Mouse (Mus musculus): Measurements from ENCODE around the gene Dpy19l1. TPM values are rescaled to one million over a fixed set of nuclear protein-coding genes. Genes with fewer than 3 reads are reported as not detected.
A peak's percentile ranks its signal among the peaks of the same experiment; 100 is the strongest.

Gene Dpy19l1
- 14.7 and 15.8 TPM in 2 replicates for polyA plus RNA-seq (2014; fragmentation: Nextera tagmentation; extraction: Ambion mirVana)

- under 1% methylated on average over 94 of the region's 99 CpGs for WGBS (ENCODE audit: insufficient replicate concordance)
- Histone ChIP-seq H3K4me2 (peak within 1 kb of the TSS; percentile 79), H3K4me3 (ENCODE audit: low read depth, low read length) (peak within 1 kb of the TSS; percentile 82), H3K9me3 (replicated peaks; ENCODE audit: control insufficient read depth, low read length) (no peaks in the 10 kb centered on the region), H3K4me1 (ENCODE audit: control insufficient read depth, insufficient read depth, low read length) (peaks cover 9% of the 10 kb centered on the region), H3K36me3 (ENCODE audit: control insufficient read depth, insufficient read depth, low read length) (no peaks in the 10 kb centered on the region), H3K9ac (ENCODE audit: low read depth, low read length) (peak within 1 kb of the TSS; percentile 86), H3K27me3 (ENCODE audit: control insufficient read depth, insufficient read depth, low read length) (no peaks in the 10 kb centered on the region), H3K27ac (ENCODE audit: low read depth, low read length) (peak within 1 kb of the TSS; percentile 91)
- peak; percentile 98 for ATAC-seq (replicated peaks; ENCODE audit: insufficient number of reproducible peaks, low FRiP score, low TSS enrichment)
Observed at GRCm38 (mm10) chr9:24503067-24503857, at the start of gene Dpy19l1. TSS of gene Dpy19l1 (minus strand) at chr9:24503140.

DNA sequence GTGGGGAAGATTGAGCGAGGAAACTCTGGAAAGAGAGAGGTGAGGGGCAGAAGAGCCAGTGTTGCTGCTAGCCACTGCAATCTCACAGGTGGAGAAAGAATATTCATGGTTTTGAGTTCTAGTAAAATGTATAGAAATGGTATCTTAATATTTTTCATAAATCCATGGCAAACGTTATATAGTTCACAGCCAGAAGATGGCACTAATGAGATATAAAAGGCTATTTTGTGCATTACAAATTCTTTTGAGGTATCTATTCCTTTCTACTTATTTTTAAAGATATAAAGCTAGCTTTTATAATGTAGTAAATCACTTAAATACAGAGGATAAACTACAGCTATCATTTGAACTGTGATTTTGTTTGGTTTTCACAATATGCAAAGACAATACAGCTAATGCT, 35.2 kb upstream of the Dpy19l1 start:
- H3K4me3 ChIP-seq (ENCODE audit: low read depth, low read length), result no peak overlapping the region
- H3K27ac ChIP-seq (ENCODE audit: low read depth, low read length), result no peak overlapping the region
- no peak overlapping the region for H3K9ac ChIP-seq (ENCODE audit: low read depth, low read length)
- no peaks in the 10 kb centered on the region for H3K36me3 ChIP-seq (ENCODE audit: control insufficient read depth, insufficient read depth, low read length)
- WGBS (ENCODE audit: insufficient replicate concordance), result 39% methylated on average over 2 of the region's 2 CpGs
- no peaks in the 10 kb centered on the region for H3K9me3 ChIP-seq (replicated peaks; ENCODE audit: control insufficient read depth, low read length)
- no peak overlapping the region for H3K4me2 ChIP-seq
- H3K27me3 ChIP-seq (ENCODE audit: control insufficient read depth, insufficient read depth, low read length), result no peaks in the 10 kb centered on the region
- no peak for ATAC-seq (replicated peaks; ENCODE audit: insufficient number of reproducible peaks, low FRiP score, low TSS enrichment)
- no peaks in the 10 kb centered on the region for H3K4me1 ChIP-seq (ENCODE audit: control insufficient read depth, insufficient read depth, low read length)

GRCm38 (mm10) chr9:24516575-24517139, 13.7 kb upstream of the Dpy19l1 start:
- Histone ChIP-seq H3K9ac (ENCODE audit: low read depth, low read length) (no peak overlapping the region), H3K4me2 (no peak overlapping the region), H3K27ac (ENCODE audit: low read depth, low read length) (no peak overlapping the region), H3K4me1 (ENCODE audit: control insufficient read depth, insufficient read depth, low read length) (no peaks in the 10 kb centered on the region), H3K9me3 (replicated peaks; ENCODE audit: control insufficient read depth, low read length) (no peaks in the 10 kb centered on the region), H3K4me3 (ENCODE audit: low read depth, low read length) (no peak overlapping the region), H3K27me3 (ENCODE audit: control insufficient read depth, insufficient read depth, low read length) (no peaks in the 10 kb centered on the region), H3K36me3 (ENCODE audit: control insufficient read depth, insufficient read depth, low read length) (no peaks in the 10 kb centered on the region)
- WGBS (ENCODE audit: insufficient replicate concordance), result 57% methylated on average over 10 of the region's 10 CpGs
- ATAC-seq (replicated peaks; ENCODE audit: insufficient number of reproducible peaks, low FRiP score, low TSS enrichment), result no peak

DNA sequence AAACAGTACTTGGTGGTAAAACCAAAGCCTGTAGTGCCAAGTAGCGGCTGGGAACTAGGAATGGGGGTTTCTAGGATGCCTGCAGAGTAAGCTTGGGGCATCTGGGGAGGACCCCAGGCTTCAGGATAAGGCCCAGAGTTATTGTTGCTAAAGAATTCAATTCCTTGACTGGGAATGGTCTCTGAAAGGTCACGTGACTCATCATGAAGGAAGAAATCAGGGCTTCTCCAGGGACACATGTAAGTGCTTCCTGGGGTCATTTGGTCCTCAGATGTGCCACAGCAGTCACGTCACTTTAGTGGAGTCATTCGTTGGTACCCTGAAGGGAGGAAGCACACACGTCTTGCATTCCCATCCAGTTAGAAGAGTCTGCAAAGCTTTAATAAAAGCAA, 11.1 kb upstream of the Dpy19l1 start:
- no peaks in the 10 kb centered on the region for H3K4me1 ChIP-seq (ENCODE audit: control insufficient read depth, insufficient read depth, low read length)
- WGBS (ENCODE audit: insufficient replicate concordance), result 72% methylated on average over 5 of the region's 5 CpGs
- H3K9ac ChIP-seq (ENCODE audit: low read depth, low read length), result no peak overlapping the region
- H3K27me3 ChIP-seq (ENCODE audit: control insufficient read depth, insufficient read depth, low read length), result no peaks in the 10 kb centered on the region
- ATAC-seq (replicated peaks; ENCODE audit: insufficient number of reproducible peaks, low FRiP score, low TSS enrichment), result no peak
- H3K36me3 ChIP-seq (ENCODE audit: control insufficient read depth, insufficient read depth, low read length), result no peaks in the 10 kb centered on the region
- H3K4me2 ChIP-seq, result no peak overlapping the region
- no peaks in the 10 kb centered on the region for H3K9me3 ChIP-seq (replicated peaks; ENCODE audit: control insufficient read depth, low read length)
- H3K27ac ChIP-seq (ENCODE audit: low read depth, low read length), result no peak overlapping the region
- H3K4me3 ChIP-seq (ENCODE audit: low read depth, low read length), result no peak overlapping the region

- 78% methylated on average over 9 of the region's 9 CpGs for WGBS (ENCODE audit: insufficient replicate concordance)
- no peak for ATAC-seq (replicated peaks; ENCODE audit: insufficient number of reproducible peaks, low FRiP score, low TSS enrichment)
- Histone ChIP-seq H3K36me3 (ENCODE audit: control insufficient read depth, insufficient read depth, low read length) (no peaks in the 10 kb centered on the region), H3K4me2 (no peak overlapping the region), H3K27ac (ENCODE audit: low read depth, low read length) (no peak overlapping the region), H3K4me3 (ENCODE audit: low read depth, low read length) (no peak overlapping the region), H3K27me3 (ENCODE audit: control insufficient read depth, insufficient read depth, low read length) (no peaks in the 10 kb centered on the region), H3K9ac (ENCODE audit: low read depth, low read length) (no peak overlapping the region), H3K9me3 (replicated peaks; ENCODE audit: control insufficient read depth, low read length) (no peaks in the 10 kb centered on the region), H3K4me1 (ENCODE audit: control insufficient read depth, insufficient read depth, low read length) (no peaks in the 10 kb centered on the region)
Observed at GRCm38 (mm10) chr9:24513290-24514077, 10.5 kb upstream of the Dpy19l1 start.

DNA sequence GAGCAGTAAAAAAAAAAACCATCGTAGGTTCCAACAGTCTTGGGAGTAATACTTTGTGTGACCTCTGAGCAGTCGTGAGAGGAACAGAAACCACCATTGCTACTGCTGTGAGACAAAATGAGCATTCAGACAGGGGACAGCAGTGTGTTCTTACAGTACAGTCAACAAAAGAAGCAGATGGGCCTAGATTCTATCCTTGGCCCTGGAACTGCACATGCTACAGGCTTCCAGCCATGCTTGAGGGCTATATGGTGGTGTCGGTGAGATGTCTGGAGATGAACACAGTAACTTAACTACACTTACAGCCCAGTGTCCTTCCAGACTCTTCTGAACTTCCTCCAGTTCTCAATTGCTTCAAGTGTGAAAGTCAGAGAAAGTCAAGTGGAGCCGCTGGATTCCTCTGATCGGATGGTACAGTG, 9.2 kb upstream of the Dpy19l1 start:
- 89% methylated on average over 5 of the region's 5 CpGs for WGBS (ENCODE audit: insufficient replicate concordance)
- H3K36me3 ChIP-seq (ENCODE audit: control insufficient read depth, insufficient read depth, low read length), result no peaks in the 10 kb centered on the region
- no peak for ATAC-seq (replicated peaks; ENCODE audit: insufficient number of reproducible peaks, low FRiP score, low TSS enrichment)

GRCm38 (mm10) chr9:24511371-24512120, 8.6 kb upstream of the Dpy19l1 start:
- Histone ChIP-seq H3K4me1 (ENCODE audit: control insufficient read depth, insufficient read depth, low read length) (no peaks in the 10 kb centered on the region), H3K27ac (ENCODE audit: low read depth, low read length) (no peak overlapping the region), H3K9me3 (replicated peaks; ENCODE audit: control insufficient read depth, low read length) (no peaks in the 10 kb centered on the region), H3K4me3 (ENCODE audit: low read depth, low read length) (no peak overlapping the region), H3K27me3 (ENCODE audit: control insufficient read depth, insufficient read depth, low read length) (no peaks in the 10 kb centered on the region), H3K9ac (ENCODE audit: low read depth, low read length) (no peak overlapping the region), H3K4me2 (no peak overlapping the region), H3K36me3 (ENCODE audit: control insufficient read depth, insufficient read depth, low read length) (no peaks in the 10 kb centered on the region)
- ATAC-seq (replicated peaks; ENCODE audit: insufficient number of reproducible peaks, low FRiP score, low TSS enrichment), result no peak
- WGBS (ENCODE audit: insufficient replicate concordance), result 81% methylated on average over 4 of the region's 4 CpGs

More for the DNA sequence above, 9.2 kb upstream of the Dpy19l1 start:
- Histone ChIP-seq H3K27me3 (ENCODE audit: control insufficient read depth, insufficient read depth, low read length) (no peaks in the 10 kb centered on the region), H3K4me2 (no peak overlapping the region), H3K9me3 (replicated peaks; ENCODE audit: control insufficient read depth, low read length) (no peaks in the 10 kb centered on the region), H3K4me3 (ENCODE audit: low read depth, low read length) (no peak overlapping the region), H3K27ac (ENCODE audit: low read depth, low read length) (no peak overlapping the region), H3K4me1 (ENCODE audit: control insufficient read depth, insufficient read depth, low read length) (no peaks in the 10 kb centered on the region), H3K9ac (ENCODE audit: low read depth, low read length) (no peak overlapping the region)

DNA sequence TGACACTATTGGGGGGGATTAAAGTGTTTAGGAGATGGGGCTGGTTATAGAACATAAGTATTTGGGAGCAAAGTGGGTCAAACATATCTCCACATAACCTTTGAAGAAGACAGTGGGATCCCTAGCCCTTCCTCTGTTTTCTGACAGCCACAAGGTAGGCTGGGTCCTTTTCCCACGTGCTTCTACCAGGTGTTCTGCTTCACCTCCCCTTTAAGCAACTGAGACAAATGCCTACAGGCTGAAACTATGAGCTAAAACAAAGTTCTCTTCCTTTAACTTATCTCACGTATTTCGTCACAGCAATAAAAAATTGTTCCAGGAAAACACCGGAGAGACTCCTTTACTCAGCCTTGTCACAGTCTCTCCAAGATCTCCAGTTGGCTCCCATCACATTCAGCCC, 5.9 kb upstream of the Dpy19l1 start:
- Histone ChIP-seq H3K9me3 (replicated peaks; ENCODE audit: control insufficient read depth, low read length) (no peaks in the 10 kb centered on the region), H3K4me3 (ENCODE audit: low read depth, low read length) (no peak overlapping the region), H3K4me1 (ENCODE audit: control insufficient read depth, insufficient read depth, low read length) (no peaks in the 10 kb centered on the region), H3K36me3 (ENCODE audit: control insufficient read depth, insufficient read depth, low read length) (no peaks in the 10 kb centered on the region), H3K27ac (ENCODE audit: low read depth, low read length) (no peak overlapping the region), H3K4me2 (no peak overlapping the region), H3K9ac (ENCODE audit: low read depth, low read length) (no peak overlapping the region), H3K27me3 (ENCODE audit: control insufficient read depth, insufficient read depth, low read length) (no peaks in the 10 kb centered on the region)
- WGBS (ENCODE audit: insufficient replicate concordance), result 84% methylated on average over 4 of the region's 4 CpGs
- no peak for ATAC-seq (replicated peaks; ENCODE audit: insufficient number of reproducible peaks, low FRiP score, low TSS enrichment)
